In genomic region chr16:17768834-17769233, GRCm38 (mm10) we compare ENCODE assay signal across 8 mouse cellular contexts. TPM values are rescaled to one million over a fixed set of nuclear protein-coding genes. Genes with fewer than 3 reads are reported as not detected.
A peak's percentile ranks its signal among the peaks of the same experiment; 100 is the strongest.
DNase-seq lines count a peak whose midpoint lies in the region; ATAC-seq and TF ChIP-seq lines count a peak whose summit lies in the region.
"Had no signal": no experiment of that assay in that cellular context is flagged by ENCODE, and none has a peak within 500 bp of the region (broad histone marks: within the 10 kb centered on the region; RNA-seq: fewer than 3 reads in every experiment).

No protein-coding gene starts in this region.

- H3K9me3 ChIP-seq in megakaryocyte, embryonic 14.5 days: no peaks in the 10 kb centered on the region
- no peaks in the 10 kb centered on the region for H3K9me3 ChIP-seq in limb, embryonic 10.5 days (replicated peaks)
- H3K9me3 ChIP-seq: stomach, embryonic 15.5 days had no signal

- WGBS in cerebellum, adult 2 months: 8% methylated on average over 7 of the region's 7 CpGs
- WGBS in limb, embryonic 10.5 days: 92% methylated on average over 7 of the region's 7 CpGs

- no peak for TF ChIP-seq POLR2A in cerebellum, adult 2 months (IDR thresholded peaks at IDR 0.05; ENCODE audit: borderline replicate concordance, insufficient read depth, low read length)

- H3K4me3 ChIP-seq in megakaryocyte, embryonic 14.5 days (replicated peaks): peak overlapping the region; percentile 29
- no peak overlapping the region for H3K4me3 ChIP-seq in cerebellum, adult 2 months (replicated peaks; ENCODE audit: insufficient read depth, low read depth, low read length)
- H3K4me3 ChIP-seq in limb, embryonic 10.5 days: no peak overlapping the region
- H3K4me3 ChIP-seq: stomach, embryonic 15.5 days had no signal

- no peak for ATAC-seq in megakaryocyte, adult 5-6 weeks (ENCODE audit: poor library complexity, severe bottlenecking)

- H3K36me3 ChIP-seq in megakaryocyte, embryonic 14.5 days (replicated peaks; ENCODE audit: low read length): peaks cover 22% of the 10 kb centered on the region
- H3K36me3 ChIP-seq in limb, embryonic 10.5 days: peaks cover 96% of the 10 kb centered on the region

- intact Hi-C loops in heart, postnatal 14 days (cut with DNase I): no loop called here

- H3K4me1 ChIP-seq in megakaryocyte, embryonic 14.5 days: peaks cover 14% of the 10 kb centered on the region
- peaks cover 17% of the 10 kb centered on the region for H3K4me1 ChIP-seq in cerebellum, adult 2 months (ENCODE audit: control insufficient read depth, insufficient read depth, low read length)
- no peaks in the 10 kb centered on the region for H3K4me1 ChIP-seq in limb, embryonic 10.5 days

- H3K27me3 ChIP-seq in megakaryocyte, embryonic 14.5 days (replicated peaks): peaks cover 6% of the 10 kb centered on the region
- H3K27me3 ChIP-seq in cerebellum, adult 2 months (ENCODE audit: control insufficient read depth, insufficient read depth, low read length): no peaks in the 10 kb centered on the region
- H3K27me3 ChIP-seq in limb, embryonic 10.5 days (ENCODE audit: low read depth, poor library complexity, severe bottlenecking): no peaks in the 10 kb centered on the region
- H3K27me3 ChIP-seq: stomach, embryonic 15.5 days had no signal

- H3K27ac ChIP-seq in cerebellum, adult 2 months (ENCODE audit: insufficient read depth, low read length): peak overlapping the region; percentile 39; the same call in 1 of the 2 replicates
- no peak overlapping the region for H3K27ac ChIP-seq in limb, embryonic 10.5 days
- H3K27ac ChIP-seq: stomach, embryonic 15.5 days had no signal

- no peak for TF ChIP-seq CTCF in cerebellum, adult 2 months (IDR thresholded peaks at IDR 0.05; ENCODE audit: borderline replicate concordance, insufficient read depth, low read depth, low read length)

- peak; percentile 68 to 91 for DNase-seq in cerebellum, adult 2 months
- peak; percentile 20 to 51 for DNase-seq in heart, postnatal 14 days
- DNase-seq in telencephalon, adult 2 months (ENCODE audit: low read depth, low spot score): peak; percentile 62
- DNase-seq in limb, embryonic 10.5 days (ENCODE audit: low spot score): no peak
- no peak for DNase-seq in urinary bladder, postnatal 14 days (ENCODE audit: low spot score)

RNA-seq across cellular contexts. Expression of gene Klhl22, which starts 9.4 kb away (rescaled TPM):
- polyA plus RNA-seq in megakaryocyte, embryonic 14.5 days (2012; ENCODE audit: insufficient read depth, low replicate concordance): 0.65 and 4.0 TPM in 2 replicates
- total RNA-seq in megakaryocyte, adult 5-6 weeks (2015): 5.0 and 6.9 TPM in 2 replicates
- 7.0 and 8.3 TPM in 2 replicates for total RNA-seq in megakaryocyte, adult 5-6 weeks (2017)
- 101 and 106 TPM in 2 replicates for polyA plus RNA-seq in cerebellum, adult 2 months (2012; rRNA removed)
- 10 to 100 TPM; 18.2 to 21.7 TPM for total RNA-seq in heart, postnatal 14 days (2021)
- polyA plus RNA-seq in limb, embryonic 10.5 days (2016; fragmentation: Nextera tagmentation; extraction: Ambion mirVana): 70.4 and 81.3 TPM in 2 replicates

RNA-seq across cellular contexts. Expression of gene Scarf2, which starts 28.2 kb away (rescaled TPM):
- 0.79 and 1.7 TPM in 2 replicates for polyA plus RNA-seq in megakaryocyte, embryonic 14.5 days (2012; ENCODE audit: insufficient read depth, low replicate concordance)
- 0.07 TPM in 1 of 2 replicates, not detected in the other for total RNA-seq in megakaryocyte, adult 5-6 weeks (2015)
- not detected in 2 replicates for total RNA-seq in megakaryocyte, adult 5-6 weeks (2017)
- polyA plus RNA-seq in cerebellum, adult 2 months (2012; rRNA removed): 2.1 and 2.5 TPM in 2 replicates
- 10 to 100 TPM in 1 of 2 experiments, 1 to 10 TPM in 1; 9.8 to 10.2 TPM for total RNA-seq in heart, postnatal 14 days (2021)
- 16.8 and 24.5 TPM in 2 replicates for polyA plus RNA-seq in limb, embryonic 10.5 days (2016; fragmentation: Nextera tagmentation; extraction: Ambion mirVana)

RNA-seq across cellular contexts. Expression of gene Med15, which starts 36.1 kb away (rescaled TPM):
- 78.5 and 142 TPM in 2 replicates for polyA plus RNA-seq in megakaryocyte, embryonic 14.5 days (2012; ENCODE audit: insufficient read depth, low replicate concordance)
- total RNA-seq in megakaryocyte, adult 5-6 weeks (2015): 61.4 and 67.1 TPM in 2 replicates
- 28.6 and 49.3 TPM in 2 replicates for total RNA-seq in megakaryocyte, adult 5-6 weeks (2017)
- polyA plus RNA-seq in cerebellum, adult 2 months (2012; rRNA removed): 73.1 and 78.7 TPM in 2 replicates
- total RNA-seq in heart, postnatal 14 days (2021): 10 to 100 TPM; 31.6 to 32.4 TPM
- 53.2 and 55.1 TPM in 2 replicates for polyA plus RNA-seq in limb, embryonic 10.5 days (2016; fragmentation: Nextera tagmentation; extraction: Ambion mirVana)

Comparison
In these comparisons a context has a peak if more than half of its experiments do, and no peak if none do; other contexts are left out.
1. DNase-seq: peak in cerebellum, adult 2 months (2 of 2), heart, postnatal 14 days (2 of 2) and telencephalon, adult 2 months (single experiment); none in limb, embryonic 10.5 days (single experiment) and urinary bladder, postnatal 14 days (single experiment).
2. RNA of gene Klhl22, which starts 9.4 kb away (polyA plus RNA-seq): 101 to 106 TPM in cerebellum, adult 2 months and 70.4 to 81.3 TPM in limb, embryonic 10.5 days; 0.65 to 4.0 TPM in megakaryocyte, embryonic 14.5 days; every median in the first group is over 10 times any median in the second.